Mouse (Mus musculus) neural tube, embryonic 12.5 days (tissue): Measurements from ENCODE around the gene Ank. TPM values are rescaled to one million over a fixed set of nuclear protein-coding genes. Genes with fewer than 3 reads are reported as not detected.

Experiments
- ATAC-seq: fragments of 200-750 bp; cut with Nextera tagmentation; 2 replicates; pipeline ENCODE4 v1.8.0; 2017; ENCODE audit warnings: low read depth, mild to moderate bottlenecking, moderate TSS enrichment, moderate library complexity; ENCODE audit not compliant: low FRiP score
- H3K27ac ChIP-seq: fragments of 300-500 bp; sonication (generic); 2 replicates; pipeline ENCODE4 v1.5.1; 2016
- H3K27me3 ChIP-seq: fragments of 300-500 bp; sonication (generic); replicated peaks from 2 replicates; pipeline ENCODE4 v1.6.1; 2016; ENCODE audit warnings: mild to moderate bottlenecking
- H3K36me3 ChIP-seq: fragments of 300-500 bp; sonication (generic); 2 replicates; pipeline ENCODE4 v1.6.1; 2016; ENCODE audit warnings: mild to moderate bottlenecking
- H3K4me1 ChIP-seq: fragments of 300-500 bp; sonication (generic); 2 replicates; pipeline ENCODE4 v1.6.1; 2016
- H3K4me2 ChIP-seq: fragments of 300-500 bp; sonication (generic); replicated peaks from 2 replicates; pipeline ENCODE4 v1.6.1; 2016; ENCODE audit warnings: mild to moderate bottlenecking
- H3K4me3 ChIP-seq: fragments of 300-500 bp; sonication (generic); 2 replicates; pipeline ENCODE4 v1.5.1; 2016
- H3K9ac ChIP-seq: fragments of 300-500 bp; sonication (generic); 2 replicates; pipeline ENCODE4 v1.6.1; 2016; ENCODE audit warnings: mild to moderate bottlenecking
- H3K9me3 ChIP-seq: fragments of 300-500 bp; sonication (generic); 2 replicates; pipeline ENCODE4 v1.6.1; 2016; ENCODE audit warnings: mild to moderate bottlenecking
- WGBS: fragments of 180-500 bp; shearing (Covaris S2); methylation state at CpG from one replicate; pipeline ENCODE4 v1.1.7; 2016; 5-methylcytosine and 5-hydroxymethylcytosine counted together
- polyA plus RNA-seq: library from polyadenylated mRNA; unstranded; fragments of >200 nt; fragmentation: Nextera tagmentation; extraction: Ambion mirVana; gene quantifications from 2 replicates; pipeline ENCODE4 v1.2.1, GENCODE M21; 2016

The Ank gene
- 12.3 and 13.6 TPM in 2 replicates for polyA plus RNA-seq

DNA sequence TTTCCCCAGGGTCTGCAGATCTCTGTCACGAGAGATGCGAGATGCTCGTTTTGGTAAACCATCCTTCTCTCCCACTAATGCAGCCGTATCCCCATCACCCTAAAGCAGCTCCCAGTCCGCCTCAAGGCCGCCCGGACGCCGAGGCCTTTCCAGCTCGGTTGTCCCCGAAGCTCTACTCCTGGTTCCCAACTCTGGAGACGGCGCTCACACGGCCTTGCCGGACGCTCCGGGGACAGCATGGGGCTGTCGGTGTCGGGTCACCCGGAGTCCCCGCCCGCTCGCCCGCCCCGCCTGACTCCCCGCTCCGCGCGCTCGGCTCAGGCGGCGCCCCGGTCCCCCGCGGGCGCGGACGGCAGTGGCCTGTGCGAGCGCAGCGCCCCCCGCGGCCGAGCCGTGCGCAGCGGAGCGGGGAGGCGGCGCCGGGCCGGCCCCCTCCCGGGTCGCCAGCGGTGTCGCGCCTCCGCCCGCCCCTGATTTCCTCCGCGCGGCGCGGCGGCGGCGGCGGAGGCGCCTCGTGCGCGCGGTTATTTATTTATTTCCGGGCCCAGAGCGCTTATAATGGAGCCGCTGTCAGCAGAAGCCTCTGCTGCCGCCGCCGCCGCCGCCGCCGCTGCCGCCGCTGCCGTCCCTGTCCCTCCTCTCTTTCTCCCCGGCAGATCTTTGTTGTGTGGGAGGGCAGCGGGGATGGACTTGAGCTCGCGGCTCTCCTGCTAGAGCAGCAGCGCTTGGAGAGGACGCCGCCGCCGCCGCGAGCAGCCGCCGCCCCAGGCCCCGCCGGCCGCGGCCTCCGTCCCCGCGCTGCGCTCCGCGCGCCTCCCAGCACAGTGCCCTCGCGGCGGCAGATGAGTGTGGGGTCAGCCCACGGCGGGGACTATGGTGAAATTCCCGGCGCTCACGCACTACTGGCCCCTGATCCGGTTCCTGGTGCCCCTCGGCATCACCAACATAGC is at the start of gene Ank:
Gene Ank, plus strand, starts transcription at position 547 of the 950 bp plus-strand sequence.
- H3K4me1 ChIP-seq, result peaks cover 7% of the 10 kb centered on the region; the same call in 1 of the 2 replicates
- no peaks in the 10 kb centered on the region for H3K36me3 ChIP-seq
- peak within 1 kb of the TSS; percentile 90 for H3K27ac ChIP-seq
- H3K9me3 ChIP-seq, result no peaks in the 10 kb centered on the region
- WGBS, result under 1% methylated on average over 118 of the region's 120 CpGs
- peak within 1 kb of the TSS; percentile 65 for H3K4me3 ChIP-seq
- peak within 1 kb of the TSS; percentile 79 for H3K9ac ChIP-seq
- ATAC-seq, result peak; percentile 83
- peak within 1 kb of the TSS; percentile 78 for H3K4me2 ChIP-seq
- no peaks in the 10 kb centered on the region for H3K27me3 ChIP-seq

- no peak overlapping the region for H3K9ac ChIP-seq
- no peaks in the 10 kb centered on the region for H3K4me1 ChIP-seq
- 86% methylated on average over 3 of the region's 3 CpGs for WGBS
- H3K9me3 ChIP-seq, result no peaks in the 10 kb centered on the region
- no peaks in the 10 kb centered on the region for H3K27me3 ChIP-seq
- ATAC-seq, result no peak
- no peak overlapping the region for H3K27ac ChIP-seq
- H3K4me3 ChIP-seq, result no peak overlapping the region
- H3K36me3 ChIP-seq, result no peaks in the 10 kb centered on the region
- H3K4me2 ChIP-seq, result no peak overlapping the region
These were observed 47.7 kb upstream of the Ank start for GRCm38 (mm10) chr15:27418566-27419331.

DNA sequence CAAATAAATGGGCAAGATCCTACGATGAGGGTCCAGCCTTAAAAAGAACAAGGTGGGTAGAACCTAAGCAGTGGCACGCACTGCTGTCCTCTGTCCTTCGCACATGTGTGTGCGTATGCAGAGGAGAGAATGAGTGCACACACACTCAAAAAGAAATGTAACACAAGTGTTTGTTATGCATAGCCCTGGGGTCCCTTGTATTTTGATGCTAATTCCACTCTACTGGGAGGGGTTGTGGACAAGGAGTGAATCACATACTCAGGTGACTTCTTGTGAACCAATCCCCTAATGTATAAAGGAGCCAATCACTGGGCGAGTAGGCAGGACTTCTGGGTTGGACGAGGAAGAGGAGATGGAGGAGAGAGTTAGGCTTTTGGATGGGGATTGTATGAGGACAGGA is 44.9 kb upstream of the Ank start:
- Histone ChIP-seq H3K9me3 (no peaks in the 10 kb centered on the region), H3K27ac (no peak overlapping the region), H3K4me2 (no peak overlapping the region), H3K4me1 (no peaks in the 10 kb centered on the region), H3K36me3 (no peaks in the 10 kb centered on the region), H3K4me3 (no peak overlapping the region), H3K9ac (no peak overlapping the region), H3K27me3 (no peaks in the 10 kb centered on the region)
- no peak for ATAC-seq
- 88% methylated on average over 6 of the region's 6 CpGs for WGBS

DNA sequence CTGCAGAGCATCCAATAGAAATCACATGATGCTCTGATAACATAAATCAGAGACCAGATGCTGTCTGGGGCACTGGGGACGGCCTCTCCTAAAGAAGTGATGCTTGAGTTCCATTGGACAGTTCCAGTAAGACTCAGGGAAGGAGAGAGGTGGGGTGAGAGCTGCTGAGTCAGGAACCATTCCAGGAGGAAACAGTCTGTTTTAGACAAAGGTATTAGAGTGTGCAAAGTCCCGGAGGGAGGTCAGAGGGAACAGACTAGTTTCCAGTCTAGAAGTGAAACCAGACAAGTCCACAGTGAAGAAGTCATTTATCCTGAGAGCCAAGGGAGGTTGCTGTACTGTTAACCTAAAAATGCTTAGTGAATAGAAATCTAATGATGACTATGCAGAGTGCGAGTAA is 38.9 kb upstream of the Ank start:
- no peak for ATAC-seq
- no peaks in the 10 kb centered on the region for H3K9me3 ChIP-seq
- WGBS, result 74% methylated on average over 3 of the region's 3 CpGs
- no peak overlapping the region for H3K9ac ChIP-seq
- H3K27me3 ChIP-seq, result no peaks in the 10 kb centered on the region
- no peak overlapping the region for H3K4me3 ChIP-seq
- no peaks in the 10 kb centered on the region for H3K36me3 ChIP-seq
- H3K4me1 ChIP-seq, result no peaks in the 10 kb centered on the region
- H3K27ac ChIP-seq, result no peak overlapping the region
- H3K4me2 ChIP-seq, result no peak overlapping the region

GRCm38 (mm10) chr15:27430241-27430640 is 36.2 kb upstream of the Ank start:
- H3K27ac ChIP-seq, result no peak overlapping the region
- H3K27me3 ChIP-seq, result no peaks in the 10 kb centered on the region
- H3K36me3 ChIP-seq, result no peaks in the 10 kb centered on the region
- 78% methylated on average over 1 of the region's 1 CpGs for WGBS
- H3K4me2 ChIP-seq, result no peak overlapping the region
- no peak overlapping the region for H3K9ac ChIP-seq
- no peaks in the 10 kb centered on the region for H3K4me1 ChIP-seq
- no peak for ATAC-seq
- no peaks in the 10 kb centered on the region for H3K9me3 ChIP-seq
- no peak overlapping the region for H3K4me3 ChIP-seq

- Histone ChIP-seq H3K9ac (no peak overlapping the region), H3K9me3 (no peaks in the 10 kb centered on the region), H3K27ac (no peak overlapping the region), H3K27me3 (no peaks in the 10 kb centered on the region), H3K4me2 (no peak overlapping the region), H3K4me3 (no peak overlapping the region), H3K4me1 (no peaks in the 10 kb centered on the region), H3K36me3 (no peaks in the 10 kb centered on the region)
- WGBS, result 86% methylated on average over 4 of the region's 4 CpGs
- ATAC-seq, result no peak
These were observed 33.4 kb upstream of the Ank start for GRCm38 (mm10) chr15:27432851-27433615.

GRCm38 (mm10) chr15:27435409-27435808 is 31.1 kb upstream of the Ank start:
- Histone ChIP-seq H3K9ac (no peak overlapping the region), H3K36me3 (no peaks in the 10 kb centered on the region), H3K27me3 (no peaks in the 10 kb centered on the region), H3K4me3 (no peak overlapping the region), H3K4me1 (no peaks in the 10 kb centered on the region), H3K27ac (no peak overlapping the region), H3K4me2 (no peak overlapping the region), H3K9me3 (no peaks in the 10 kb centered on the region)
- ATAC-seq, result no peak
- WGBS, result 83% methylated on average over 5 of the region's 5 CpGs

DNA sequence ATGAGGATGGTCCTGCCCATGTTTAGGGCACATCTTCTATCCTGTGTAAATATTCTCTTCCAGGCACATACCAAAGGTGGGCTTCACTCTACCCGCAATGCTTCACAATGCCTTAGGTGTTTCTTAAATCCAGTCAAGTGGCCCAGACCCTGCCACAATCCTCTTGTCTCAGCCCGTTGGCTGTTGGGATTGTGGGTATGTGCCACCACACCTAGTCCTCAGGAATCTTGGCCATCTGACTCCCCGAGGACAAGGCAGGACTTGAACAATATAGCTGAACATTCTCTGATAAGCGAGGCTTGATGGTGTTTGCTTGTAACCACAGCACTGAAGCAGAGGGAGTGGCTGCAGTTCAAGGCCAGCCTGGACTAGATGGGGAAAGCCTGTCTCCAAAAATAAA is 30.3 kb upstream of the Ank start:
- Histone ChIP-seq H3K4me3 (no peak overlapping the region), H3K36me3 (no peaks in the 10 kb centered on the region), H3K4me1 (no peaks in the 10 kb centered on the region), H3K27ac (no peak overlapping the region), H3K9ac (no peak overlapping the region), H3K9me3 (no peaks in the 10 kb centered on the region), H3K27me3 (no peaks in the 10 kb centered on the region), H3K4me2 (no peak overlapping the region)
- ATAC-seq, result no peak
- 85% methylated on average over 4 of the region's 4 CpGs for WGBS

DNA sequence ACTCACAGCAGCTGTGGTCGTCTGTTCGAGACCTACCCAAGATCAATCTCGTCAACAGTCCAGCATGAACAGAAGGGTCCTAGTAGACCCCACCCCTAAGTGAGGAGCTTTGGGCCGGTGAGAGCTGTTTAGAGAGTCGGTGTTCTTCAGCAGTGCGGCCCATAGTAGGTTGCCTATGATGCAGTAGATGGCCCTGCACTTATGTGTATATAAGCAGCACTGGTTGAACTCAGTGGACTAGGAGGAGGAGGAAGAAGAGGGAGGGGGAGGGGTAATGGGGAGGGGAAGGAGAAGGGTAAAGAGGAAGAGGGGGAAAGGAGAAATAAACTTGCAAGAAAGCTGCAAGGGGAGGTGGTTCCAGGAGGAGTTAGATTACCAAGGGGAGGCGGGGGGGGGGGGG is 25.4 kb upstream of the Ank start:
- H3K9ac ChIP-seq, result no peak overlapping the region
- no peak for ATAC-seq
- H3K27ac ChIP-seq, result no peak overlapping the region
- no peaks in the 10 kb centered on the region for H3K27me3 ChIP-seq
- H3K4me3 ChIP-seq, result no peak overlapping the region
- H3K9me3 ChIP-seq, result no peaks in the 10 kb centered on the region
- 87% methylated on average over 7 of the region's 7 CpGs for WGBS
- no peak overlapping the region for H3K4me2 ChIP-seq
- no peaks in the 10 kb centered on the region for H3K36me3 ChIP-seq
- H3K4me1 ChIP-seq, result no peaks in the 10 kb centered on the region

DNA sequence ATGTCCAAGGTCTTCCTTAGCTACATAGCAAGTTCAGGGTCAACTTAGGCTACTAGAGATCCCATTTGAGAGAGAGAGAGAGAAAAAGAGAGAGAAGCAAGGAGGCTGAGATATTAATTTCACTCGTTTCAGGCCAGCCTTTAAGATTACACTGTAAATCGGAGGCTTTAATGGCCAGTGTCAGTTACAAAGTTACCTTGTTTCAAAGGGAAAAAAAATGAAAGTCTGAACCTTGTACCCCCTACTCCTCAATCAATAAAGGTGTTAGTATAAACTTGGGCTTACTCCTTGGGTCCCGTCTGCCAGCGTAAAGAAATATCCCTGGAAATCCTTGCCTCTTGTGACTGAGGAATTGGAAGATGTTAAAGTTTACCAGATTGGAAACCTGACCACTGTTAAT is 24.9 kb upstream of the Ank start:
- Histone ChIP-seq H3K4me3 (no peak overlapping the region), H3K27me3 (no peaks in the 10 kb centered on the region), H3K9ac (no peak overlapping the region), H3K27ac (no peak overlapping the region), H3K36me3 (no peaks in the 10 kb centered on the region), H3K4me2 (no peak overlapping the region), H3K9me3 (no peaks in the 10 kb centered on the region), H3K4me1 (no peaks in the 10 kb centered on the region)
- WGBS, result 82% methylated on average over 4 of the region's 4 CpGs
- ATAC-seq, result no peak

GRCm38 (mm10) chr15:27441951-27442350 is 24.5 kb upstream of the Ank start:
- H3K27me3 ChIP-seq, result no peaks in the 10 kb centered on the region
- no peak overlapping the region for H3K27ac ChIP-seq
- WGBS, result 39% methylated on average over 5 of the region's 5 CpGs
- no peak overlapping the region for H3K9ac ChIP-seq
- H3K4me1 ChIP-seq, result no peaks in the 10 kb centered on the region
- H3K36me3 ChIP-seq, result no peaks in the 10 kb centered on the region
- peak; percentile 84 for ATAC-seq
- H3K4me2 ChIP-seq, result no peak overlapping the region
- no peak overlapping the region for H3K4me3 ChIP-seq
- no peaks in the 10 kb centered on the region for H3K9me3 ChIP-seq
